Mouse (Mus musculus) left cerebral cortex, adult 9 months (tissue): ENCODE data around the gene Ubap2l.
A peak's percentile ranks its signal among the peaks of the same experiment; 100 is the strongest.

Experiments used
- DNase-seq, 2 experiments: peaks; one replicate each; pipeline ENCODE4 v3.0.0; 2022; ENCODE audit warnings: low spot score in 2 of 2

The Ubap2l gene

GRCm38 (mm10) chr3:90067851-90068250, 15.4 kb upstream of the Ubap2l start:
- DNase-seq = no peak

DNA sequence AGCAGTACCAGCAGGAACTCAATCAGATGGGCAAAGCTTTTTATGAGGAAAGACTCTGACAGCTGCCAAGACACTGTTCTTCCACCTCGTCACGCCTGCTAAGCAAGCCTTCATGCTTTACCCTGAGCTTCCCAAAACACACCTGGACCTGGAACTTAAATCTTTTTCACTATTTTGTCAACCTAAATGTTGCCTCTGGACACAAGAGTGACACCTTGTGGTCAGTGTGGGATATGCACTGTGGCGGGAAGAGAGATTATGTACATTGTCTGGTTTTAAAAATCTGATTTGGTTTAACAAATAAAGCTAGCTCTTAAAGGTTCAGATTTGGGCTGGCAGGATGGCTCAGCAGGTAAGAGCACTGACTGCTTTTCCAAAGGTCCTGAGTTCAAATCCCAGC, 13.1 kb upstream of the Ubap2l start:
- DNase-seq = peak in 1 of 2 experiments; percentile 59

DNA sequence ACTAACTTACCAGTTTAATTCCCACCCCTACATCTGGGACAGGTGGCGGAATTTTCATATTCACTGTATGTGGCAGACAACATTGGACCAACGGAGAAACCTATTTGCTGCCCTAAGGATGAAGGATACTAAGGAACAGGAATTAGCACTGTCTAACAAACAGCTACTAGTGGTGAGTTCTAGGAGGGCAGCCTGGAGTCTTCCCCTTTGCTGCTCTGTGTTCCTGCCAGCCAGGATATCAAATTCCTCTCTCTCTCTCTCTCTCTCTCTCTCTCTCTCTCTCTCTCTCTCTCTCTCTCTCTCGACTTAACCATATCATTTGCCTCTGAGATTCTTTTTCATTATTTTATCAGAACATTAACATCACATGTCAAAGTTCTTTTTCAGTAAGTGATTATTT, 12.0 kb upstream of the Ubap2l start:
- no peak for DNase-seq

DNA sequence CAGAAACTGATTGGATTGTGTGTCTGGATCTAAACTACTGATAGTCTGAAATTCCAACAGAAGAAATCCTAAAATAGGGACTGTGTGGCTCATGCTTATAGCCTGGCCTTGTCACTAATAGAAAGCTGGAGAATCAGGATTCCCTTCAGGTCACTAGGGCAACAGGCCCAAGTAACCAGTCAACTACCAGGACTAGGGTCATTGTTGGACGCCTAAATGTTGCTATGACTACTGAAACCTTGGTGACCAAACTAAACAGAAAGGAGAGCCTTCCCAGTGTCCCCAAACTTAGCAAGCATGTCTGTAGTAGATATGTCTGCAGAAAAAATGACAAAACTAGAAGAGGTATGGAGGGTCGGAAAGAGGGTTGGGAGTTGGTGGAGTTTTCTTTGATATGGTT, 10.1 kb upstream of the Ubap2l start:
- no peak for DNase-seq

GRCm38 (mm10) chr3:90061549-90061948, 9.1 kb upstream of the Ubap2l start:
- DNase-seq = no peak

GRCm38 (mm10) chr3:90051441-90052350, 732 bp downstream of the Ubap2l start, which contains the start of gene 4933434E20Rik:
TSS of gene 4933434E20Rik (plus strand) at chr3:90051636.
- peak in 1 of 2 experiments; percentile 46 for DNase-seq

GRCm38 (mm10) chr3:90049691-90050090, 2.7 kb downstream of the Ubap2l start:
- DNase-seq = no peak

DNA sequence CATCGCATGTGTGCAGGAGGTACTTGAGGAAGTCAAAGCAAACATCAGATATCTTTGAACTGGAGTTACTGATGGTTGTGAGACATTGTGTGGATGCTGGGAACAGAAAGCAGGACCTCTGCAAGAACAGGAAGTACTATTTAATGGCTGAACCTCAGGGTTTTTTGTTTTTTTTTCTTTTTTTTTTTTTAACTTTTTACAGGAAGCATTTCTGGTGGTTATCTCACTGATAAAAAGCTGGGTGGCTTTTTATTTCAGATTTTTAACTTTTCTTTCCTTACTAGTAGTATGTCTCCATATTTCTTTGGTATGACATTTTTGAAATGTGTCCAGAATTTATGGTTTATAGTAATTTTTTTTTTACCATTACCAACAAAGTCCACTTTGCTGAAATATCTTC, 16.2 kb downstream of the Ubap2l start:
- no peak for DNase-seq

DNA sequence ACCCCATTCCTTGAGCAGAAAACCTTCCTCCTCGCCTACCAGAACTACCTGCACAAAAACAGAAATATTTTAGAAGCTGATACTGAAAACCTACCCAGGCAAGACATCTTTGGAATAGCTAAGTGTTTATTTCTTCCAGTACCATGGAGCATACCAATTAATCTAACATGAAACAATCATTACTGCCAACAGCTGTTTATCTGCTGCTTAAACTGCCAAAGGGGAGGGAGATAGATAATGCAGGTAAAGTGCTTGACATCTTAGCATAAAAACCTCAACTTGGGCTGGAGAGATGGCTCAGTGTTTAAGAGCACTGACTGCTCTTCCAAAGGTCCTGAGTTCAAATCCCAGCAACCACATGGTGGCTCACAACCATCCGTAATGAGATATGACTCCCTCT, 17.8 kb downstream of the Ubap2l start:
- DNase-seq = no peak

- no peak for DNase-seq
These were observed 35.8 kb downstream of the Ubap2l start for GRCm38 (mm10) chr3:90016626-90017025.

DNA sequence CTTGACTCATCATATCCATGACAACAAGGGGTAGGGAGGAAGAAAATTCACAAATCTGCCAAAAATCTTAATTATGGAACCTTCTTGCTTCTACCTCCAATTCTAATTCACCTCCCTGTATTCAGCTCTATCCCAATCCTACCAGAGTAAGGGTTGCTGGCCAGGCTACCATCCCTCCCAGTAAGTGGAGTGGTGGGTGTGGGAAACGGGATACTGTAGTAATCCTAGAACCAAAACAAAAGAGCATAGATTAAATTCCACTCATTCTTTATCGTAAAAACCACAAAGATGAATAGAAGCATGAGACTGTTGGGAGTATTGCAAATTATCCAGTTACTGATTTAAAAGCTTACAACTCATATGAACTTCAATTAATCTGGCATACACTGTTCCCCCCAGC, 42.1 kb downstream of the Ubap2l start:
- no peak for DNase-seq

- DNase-seq = no peak
These were observed 48.2 kb downstream of the Ubap2l start for GRCm38 (mm10) chr3:90004091-90004796.

DNA sequence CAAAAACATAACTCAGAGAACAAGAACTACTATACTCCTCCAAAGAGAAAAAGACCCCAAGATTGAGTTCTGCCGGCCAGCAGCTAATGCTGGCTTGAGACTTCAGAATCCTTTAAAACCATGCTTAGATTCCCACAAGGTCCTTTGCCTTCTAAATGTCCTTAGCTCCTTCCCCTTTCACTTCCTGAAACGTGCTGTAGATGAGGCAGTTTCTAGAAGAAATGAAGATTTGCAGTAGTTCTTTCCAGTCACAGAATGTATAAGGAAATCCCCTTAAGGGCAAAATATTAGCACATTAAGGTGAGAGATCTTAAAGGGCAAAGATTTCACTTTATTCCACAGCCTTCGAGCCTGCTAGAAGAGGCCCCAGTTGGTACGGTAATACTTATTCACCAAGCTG, 52.6 kb downstream of the Ubap2l start:
- DNase-seq = no peak

GRCm38 (mm10) chr3:89999090-89999489, 53.3 kb downstream of the Ubap2l start:
- DNase-seq = no peak

- peak; percentile 79 to 95 for DNase-seq
These were observed 53.8 kb downstream of the Ubap2l start, which contains the start of gene Hax1 for GRCm38 (mm10) chr3:89998612-89999054. TSS of gene Hax1 (minus strand) at chr3:89998780.

- peak in 1 of 2 experiments; percentile 38 for DNase-seq
These were observed 54.5 kb downstream of the Ubap2l start for GRCm38 (mm10) chr3:89997791-89998495.

GRCm38 (mm10) chr3:89994807-89995515, 57.5 kb downstream of the Ubap2l start:
- no peak for DNase-seq

- DNase-seq = no peak
These were observed 64.6 kb downstream of the Ubap2l start for GRCm38 (mm10) chr3:89987822-89988221.

DNA sequence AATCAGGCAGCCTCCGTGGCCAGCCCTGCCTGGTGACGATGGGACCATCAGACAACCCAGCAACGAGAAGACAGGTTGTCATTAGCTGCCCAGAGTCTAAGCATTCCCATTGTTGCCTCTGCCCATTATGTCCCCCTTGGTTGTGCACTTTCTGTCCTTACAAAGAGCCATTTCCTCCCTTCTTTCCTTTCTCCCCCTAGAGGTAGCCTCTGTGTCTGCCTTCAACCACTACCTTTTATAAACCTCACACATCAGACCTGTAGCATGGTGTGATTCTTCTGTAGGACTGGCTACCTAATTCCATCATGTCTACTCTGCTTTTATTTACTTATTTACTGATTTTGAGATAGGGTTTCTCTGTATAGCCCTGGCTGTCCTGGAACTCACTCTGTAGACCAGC, 65.2 kb downstream of the Ubap2l start:
- DNase-seq = no peak

GRCm38 (mm10) chr3:89982426-89982825, 70.0 kb downstream of the Ubap2l start:
- DNase-seq = no peak

DNA sequence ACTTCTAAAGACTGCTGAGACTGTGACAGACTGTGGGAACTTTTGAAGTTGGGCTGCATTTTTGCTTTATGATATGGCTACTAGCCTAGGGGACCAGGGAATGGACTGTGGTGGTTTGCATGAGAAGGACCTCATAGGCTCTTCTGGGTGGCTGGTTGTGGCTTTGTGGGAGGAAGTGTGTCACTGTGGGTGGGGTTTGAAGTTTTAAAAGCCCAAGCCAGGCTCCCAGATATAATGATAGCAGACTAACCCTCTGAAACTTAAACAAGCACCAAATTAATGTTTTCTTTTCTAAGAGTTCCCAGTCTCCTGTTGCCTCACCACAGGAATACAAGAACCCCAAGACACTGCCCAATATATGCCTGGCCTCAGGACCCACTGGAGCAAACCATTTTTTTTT, 75.6 kb downstream of the Ubap2l start:
- no peak for DNase-seq
